Mouse (Mus musculus): ENCODE measurements around the gene E2f8. TPM values are rescaled to one million over a fixed set of nuclear protein-coding genes. Genes with fewer than 3 reads are reported as not detected.

The E2f8 gene
- total and polyA plus RNA-seq, 3 experiments = 2.6 to 17.1 (median 3.8) TPM

DNA sequence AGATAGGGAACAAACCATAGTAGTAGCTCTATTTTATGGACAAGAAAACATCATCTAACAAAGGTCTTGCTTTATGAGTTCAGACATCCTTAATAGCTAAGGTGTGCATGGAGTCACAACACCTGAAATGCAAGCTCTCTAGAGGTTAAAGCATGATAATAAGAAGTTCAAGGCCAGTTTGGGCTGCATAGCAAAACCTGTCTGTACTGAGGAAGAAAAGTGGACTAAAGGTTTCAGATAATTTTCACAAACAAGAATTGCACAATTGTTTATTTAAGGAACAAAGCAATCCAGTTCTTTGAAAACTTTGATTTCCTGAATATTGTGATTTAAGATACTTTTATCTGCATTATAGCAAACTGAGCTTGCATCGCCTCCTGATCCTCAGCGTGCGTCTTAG lies 57.8 kb downstream of the E2f8 start:
- Histone ChIP-seq H3K4me3 (replicated peaks in 1 of 3; ENCODE audit: low read depth in 2 of 3, low read length in 2 of 3, poor library complexity in 1 of 3) (no peak overlapping the region), H3K79me2 (replicated peaks; ENCODE audit: control insufficient read depth, extremely low read depth, insufficient read depth, poor library complexity, severe bottlenecking) (no peaks in the 10 kb centered on the region), H3K27me3 (replicated peaks) (no peaks in the 10 kb centered on the region), H3K4me1 (ENCODE audit: control insufficient read depth in 1 of 2, insufficient read depth in 2 of 2) (no peaks in the 10 kb centered on the region), H3K27ac (ENCODE audit: insufficient read depth, low read depth) (no peak overlapping the region), H3K4me2 (ENCODE audit: insufficient read depth, low read depth, poor library complexity, severe bottlenecking) (no peak overlapping the region), H3K9ac (ENCODE audit: insufficient read depth, low read depth) (no peak overlapping the region), H3K9me3 (replicated peaks; ENCODE audit: low read length) (no peaks in the 10 kb centered on the region), H3K36me3 (replicated peaks in 1 of 2; ENCODE audit: control insufficient read depth in 1 of 2, insufficient read depth in 1 of 2, low read length in 1 of 2) (peaks cover 33 to 91% of the 10 kb centered on the region in 2 experiments)
- in situ Hi-C loops (cut with MboI; ENCODE audit: low pct_ligation_motif_present, low pct_unique_long_range_greater_than_20kb, low sequenced_read_pairs) (no loop called here), dilution Hi-C loops (cut with MboI; ENCODE audit: extremely low pct_ligation_motif_present, extremely low pct_unique_long_range_greater_than_20kb, low sequenced_read_pairs) (no loop called here)
- TF ChIP-seq MEF2A (IDR thresholded peaks at IDR 0.05; ENCODE audit: borderline replicate concordance, low read depth, low read length) = no peak
- no peak for TF ChIP-seq ELF1 (IDR thresholded peaks at IDR 0.05; ENCODE audit: low read depth, low read length)
- TF ChIP-seq ZKSCAN1 (IDR thresholded peaks at IDR 0.05; ENCODE audit: borderline replicate concordance, low read depth, low read length) = no peak
- no peak for TF ChIP-seq USF2 (conservative IDR thresholded peaks at IDR 0.05; ENCODE audit: low read depth, low read length)
- TF ChIP-seq RAD21 (IDR thresholded peaks at IDR 0.05; ENCODE audit: low read depth, low read length) = no peak
- TF ChIP-seq NRF1 (IDR thresholded peaks at IDR 0.05; ENCODE audit: low read depth, low read length) = no peak
- no peak for TF ChIP-seq TCF12 (IDR thresholded peaks at IDR 0.05; ENCODE audit: low read depth, low read length)
- no peak for TF ChIP-seq GABPA (IDR thresholded peaks at IDR 0.05; ENCODE audit: insufficient replicate concordance, low read depth, low read length)
- DNase-seq (ENCODE audit: extremely low read depth) = no peak

DNA sequence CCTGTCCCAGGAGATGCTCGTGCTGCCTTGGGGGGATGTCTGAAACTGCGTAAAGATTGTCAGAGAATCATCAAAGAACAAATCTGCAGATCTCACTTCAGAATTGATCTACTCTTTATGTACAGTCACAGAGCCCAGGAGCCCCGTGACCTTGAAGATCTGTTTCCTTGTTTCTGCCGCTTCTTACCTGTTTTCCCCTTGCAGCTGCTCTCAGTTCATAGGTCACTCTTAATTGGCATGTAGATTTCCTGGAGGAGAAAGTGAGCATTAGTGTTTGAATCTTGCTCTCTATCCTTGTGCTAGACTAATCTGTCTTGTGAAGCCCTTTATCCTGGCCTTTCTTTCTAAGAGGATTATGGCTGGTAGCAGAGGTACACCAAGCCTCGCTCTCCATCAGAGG lies 59.7 kb downstream of the E2f8 start:
- Histone ChIP-seq H3K27ac (ENCODE audit: insufficient read depth, low read depth) (no peak overlapping the region), H3K4me3 (replicated peaks in 1 of 3; ENCODE audit: low read depth in 2 of 3, low read length in 2 of 3, poor library complexity in 1 of 3) (no peak overlapping the region), H3K9me3 (replicated peaks; ENCODE audit: low read length) (no peaks in the 10 kb centered on the region), H3K36me3 (replicated peaks in 1 of 2; ENCODE audit: control insufficient read depth in 1 of 2, insufficient read depth in 1 of 2, low read length in 1 of 2) (peaks cover 35 to 98% of the 10 kb centered on the region in 2 experiments), H3K27me3 (replicated peaks) (no peaks in the 10 kb centered on the region), H3K79me2 (replicated peaks; ENCODE audit: control insufficient read depth, extremely low read depth, insufficient read depth, poor library complexity, severe bottlenecking) (no peaks in the 10 kb centered on the region), H3K9ac (ENCODE audit: insufficient read depth, low read depth) (no peak overlapping the region), H3K4me2 (ENCODE audit: insufficient read depth, low read depth, poor library complexity, severe bottlenecking) (no peak overlapping the region), H3K4me1 (ENCODE audit: control insufficient read depth in 1 of 2, insufficient read depth in 2 of 2) (no peaks in the 10 kb centered on the region)
- TF ChIP-seq CHD2 (IDR thresholded peaks at IDR 0.05; ENCODE audit: low read length) = no peak
- no peak for TF ChIP-seq ZC3H11A (IDR thresholded peaks at IDR 0.05; ENCODE audit: low read depth, low read length)
- no peak for TF ChIP-seq POLR2A (IDR thresholded peaks at IDR 0.05; ENCODE audit: low read depth, low read length)
- dilution Hi-C loops (cut with MboI; ENCODE audit: extremely low pct_ligation_motif_present, extremely low pct_unique_long_range_greater_than_20kb, low sequenced_read_pairs) = no loop called here
- in situ Hi-C loops (cut with MboI; ENCODE audit: low pct_ligation_motif_present, low pct_unique_long_range_greater_than_20kb, low sequenced_read_pairs) = no loop called here
- no peak for DNase-seq (ENCODE audit: extremely low read depth)

Other genes starting within 250 kb of the E2f8 start
- not detected in 2 replicates for gene Mrgprb3, start 237.8 kb downstream of the E2f8 start, total RNA-seq (2012; rRNA removed)
- not detected in 2 replicates for gene Mrgprb3, start 237.8 kb downstream of the E2f8 start, total RNA-seq (2014; rRNA removed)
- gene Mrgprb3, start 237.8 kb downstream of the E2f8 start, polyA plus RNA-seq (2012; ENCODE audit: insufficient read length, low read depth) = not detected in 2 replicates
- 19.9 and 22.0 TPM in 2 replicates for gene Zdhhc13, start 92.6 kb downstream of the E2f8 start, total RNA-seq (2012; rRNA removed)
- 74.3 and 76.8 TPM in 2 replicates for gene Zdhhc13, start 92.6 kb downstream of the E2f8 start, total RNA-seq (2014; rRNA removed)
- gene Zdhhc13, start 92.6 kb downstream of the E2f8 start, polyA plus RNA-seq (2012; ENCODE audit: insufficient read length, low read depth) = 29.8 and 32.3 TPM in 2 replicates
- gene Csrp3, start 33.6 kb downstream of the E2f8 start, total RNA-seq (2012; rRNA removed) = 1.4 and 1.7 TPM in 2 replicates
- 2.3 and 2.5 TPM in 2 replicates for gene Csrp3, start 33.6 kb downstream of the E2f8 start, total RNA-seq (2014; rRNA removed)
- 0.29 TPM in 1 of 2 replicates, not detected in the other for gene Csrp3, start 33.6 kb downstream of the E2f8 start, polyA plus RNA-seq (2012; ENCODE audit: insufficient read length, low read depth)
- gene Nav2, start 27.1 kb upstream of the E2f8 start, total RNA-seq (2012; rRNA removed) = under 0.01 TPM in 1 of 2 replicates, not detected in the other
- not detected in 2 replicates for gene Nav2, start 27.1 kb upstream of the E2f8 start, total RNA-seq (2014; rRNA removed)
- gene Nav2, start 27.1 kb upstream of the E2f8 start, polyA plus RNA-seq (2012; ENCODE audit: insufficient read length, low read depth) = 0.16 TPM in 1 of 2 replicates, not detected in the other

Measured in CH12.LX (cell line).